Mouse (Mus musculus): Measurements from ENCODE around the gene Nell1. TPM values are rescaled to one million over a fixed set of nuclear protein-coding genes. Genes with fewer than 3 reads are reported as not detected.

Gene Nell1
- polyA plus RNA-seq, 1 experiment, result 0.72 TPM

GRCm38 (mm10) chr7:50035187-50036153 is 60.8 kb downstream of the Nell1 start:
- H3K4me3 ChIP-seq (ENCODE audit: insufficient read depth, low read length), result no peak overlapping the region
- H3K27ac ChIP-seq (ENCODE audit: insufficient read depth, low read length), result no peak overlapping the region

GRCm38 (mm10) chr7:50041112-50041511 is 66.4 kb downstream of the Nell1 start:
- no peak overlapping the region for H3K27ac ChIP-seq (ENCODE audit: insufficient read depth, low read length)
- H3K4me3 ChIP-seq (ENCODE audit: insufficient read depth, low read length), result no peak overlapping the region
- no peaks in the 10 kb centered on the region for H3K4me1 ChIP-seq (ENCODE audit: control insufficient read depth, insufficient read depth, low read length)
- TF ChIP-seq CTCF (IDR thresholded peaks at IDR 0.05; ENCODE audit: borderline replicate concordance, insufficient read depth, low read length) (no peak), POLR2A (IDR thresholded peaks at IDR 0.05; ENCODE audit: low read depth, low read length) (no peak)

More at GRCm38 (mm10) chr7:50035187-50036153, 60.8 kb downstream of the Nell1 start:
- no peaks in the 10 kb centered on the region for H3K4me1 ChIP-seq (ENCODE audit: control insufficient read depth, insufficient read depth, low read length)
- no peak for TF ChIP-seq POLR2A (IDR thresholded peaks at IDR 0.05; ENCODE audit: low read depth, low read length)
- TF ChIP-seq CTCF (IDR thresholded peaks at IDR 0.05; ENCODE audit: borderline replicate concordance, insufficient read depth, low read length), result no peak

DNA sequence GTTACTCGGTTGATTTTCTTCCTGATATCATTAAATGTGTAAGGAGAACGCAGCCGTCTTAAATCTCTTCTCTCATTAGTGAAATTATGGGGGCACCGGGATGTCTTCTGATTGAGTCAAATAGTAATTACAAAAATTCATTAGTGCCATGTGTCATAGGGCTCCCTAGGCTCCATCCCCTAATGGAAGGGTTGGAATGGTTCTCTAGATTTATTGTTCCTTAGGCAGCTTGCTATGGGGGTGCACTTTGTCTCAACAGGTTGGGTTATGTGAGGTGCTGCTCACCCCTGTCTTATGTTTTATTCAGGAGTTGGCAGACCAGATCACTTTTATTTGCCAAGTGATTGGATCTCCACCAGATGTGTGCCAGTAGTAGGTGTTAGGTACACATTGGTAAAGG is 75.5 kb downstream of the Nell1 start:
- TF ChIP-seq CTCF (IDR thresholded peaks at IDR 0.05; ENCODE audit: borderline replicate concordance, insufficient read depth, low read length), result no peak
- TF ChIP-seq POLR2A (IDR thresholded peaks at IDR 0.05; ENCODE audit: low read depth, low read length), result no peak
- Histone ChIP-seq H3K4me1 (ENCODE audit: control insufficient read depth, insufficient read depth, low read length) (no peaks in the 10 kb centered on the region), H3K27ac (ENCODE audit: insufficient read depth, low read length) (no peak overlapping the region), H3K4me3 (ENCODE audit: insufficient read depth, low read length) (no peak overlapping the region)

DNA sequence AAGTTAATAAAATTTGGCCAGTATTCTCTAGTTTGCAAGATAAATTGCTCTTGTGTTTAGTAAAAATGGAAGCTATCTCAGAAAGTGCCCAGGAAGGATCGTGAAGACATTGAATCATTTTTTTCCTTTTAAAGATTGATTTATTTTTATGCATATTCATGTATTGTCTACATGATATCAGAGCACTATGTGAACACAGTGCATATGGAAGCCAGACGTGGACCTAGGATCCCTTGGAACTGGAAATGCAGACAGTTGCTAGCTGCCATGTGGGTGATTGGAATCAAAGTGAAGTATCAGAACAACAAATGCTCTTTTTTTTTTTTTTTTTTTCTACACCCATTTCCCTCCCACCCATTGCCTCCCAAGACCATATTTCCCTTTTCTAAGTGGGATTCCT is 79.0 kb downstream of the Nell1 start:
- no peaks in the 10 kb centered on the region for H3K4me1 ChIP-seq (ENCODE audit: control insufficient read depth, insufficient read depth, low read length)
- TF ChIP-seq CTCF (IDR thresholded peaks at IDR 0.05; ENCODE audit: borderline replicate concordance, insufficient read depth, low read length) (no peak), POLR2A (IDR thresholded peaks at IDR 0.05; ENCODE audit: low read depth, low read length) (no peak)
- H3K4me3 ChIP-seq (ENCODE audit: insufficient read depth, low read length), result no peak overlapping the region
- H3K27ac ChIP-seq (ENCODE audit: insufficient read depth, low read length), result no peak overlapping the region

- Histone ChIP-seq H3K4me3 (ENCODE audit: insufficient read depth, low read length) (no peak overlapping the region), H3K27ac (ENCODE audit: insufficient read depth, low read length) (no peak overlapping the region), H3K4me1 (ENCODE audit: control insufficient read depth, insufficient read depth, low read length) (no peaks in the 10 kb centered on the region)
- TF ChIP-seq POLR2A (IDR thresholded peaks at IDR 0.05; ENCODE audit: low read depth, low read length) (no peak), CTCF (IDR thresholded peaks at IDR 0.05; ENCODE audit: borderline replicate concordance, insufficient read depth, low read length) (no peak)
Measured at GRCm38 (mm10) chr7:50094461-50094860, 119.8 kb downstream of the Nell1 start.

DNA sequence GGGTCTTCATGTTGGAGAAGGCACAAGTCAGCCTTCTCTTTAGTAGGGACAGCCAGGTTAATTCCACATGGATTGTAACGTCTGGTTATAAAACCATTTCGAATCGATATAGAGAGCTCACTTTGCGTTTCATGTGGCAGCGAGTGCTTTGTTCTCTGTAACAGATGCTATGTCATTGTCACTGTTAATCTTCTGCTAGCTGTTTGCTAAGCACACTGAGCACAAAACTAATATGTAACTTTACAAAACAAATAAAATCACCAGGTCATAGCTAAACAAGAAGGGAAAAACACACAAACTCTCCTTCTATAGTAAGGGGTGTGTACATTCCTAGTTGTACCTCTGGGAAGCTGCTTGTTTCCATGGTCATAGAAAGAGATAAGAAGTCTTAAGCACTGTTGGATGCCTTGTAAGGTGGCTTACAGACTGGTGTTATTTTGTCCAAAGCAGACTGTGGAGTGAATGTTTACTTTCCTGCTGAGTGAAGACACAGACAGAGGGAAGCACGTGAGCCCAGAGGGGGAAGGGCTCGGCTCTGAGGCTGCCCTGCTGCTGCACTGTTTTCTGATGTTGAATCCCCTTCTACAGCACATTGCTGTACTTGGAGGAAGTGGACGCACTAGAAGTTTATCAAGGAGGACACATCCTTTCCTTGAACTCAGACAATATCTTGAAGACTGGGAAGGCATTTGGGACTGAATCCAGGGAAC is 131.1 kb downstream of the Nell1 start:
- Histone ChIP-seq H3K4me3 (ENCODE audit: insufficient read depth, low read length) (no peak overlapping the region), H3K27ac (ENCODE audit: insufficient read depth, low read length) (no peak overlapping the region), H3K4me1 (ENCODE audit: control insufficient read depth, insufficient read depth, low read length) (no peaks in the 10 kb centered on the region)
- TF ChIP-seq CTCF (IDR thresholded peaks at IDR 0.05; ENCODE audit: borderline replicate concordance, insufficient read depth, low read length), result no peak

DNA sequence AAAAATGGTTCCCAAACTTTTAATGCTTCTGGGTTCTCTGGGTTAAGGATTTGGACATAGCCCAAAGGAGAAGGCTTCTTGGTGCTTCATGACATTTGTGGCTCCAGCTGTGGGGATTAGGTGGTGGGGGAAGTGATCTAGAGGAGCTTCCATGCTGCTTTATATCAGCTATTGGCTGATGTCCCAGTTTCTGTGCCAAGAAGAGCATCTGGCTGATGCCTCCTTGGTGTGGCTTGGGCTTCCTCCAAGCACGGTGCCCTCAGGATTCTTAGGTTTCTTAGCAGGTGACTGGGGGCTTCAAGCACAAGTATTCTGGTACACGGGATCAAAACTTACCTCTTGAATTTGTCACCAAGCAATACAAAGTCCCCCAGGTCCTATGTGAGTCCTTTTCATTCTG is 132.6 kb downstream of the Nell1 start:
- TF ChIP-seq CTCF (IDR thresholded peaks at IDR 0.05; ENCODE audit: borderline replicate concordance, insufficient read depth, low read length), result no peak
- TF ChIP-seq POLR2A (IDR thresholded peaks at IDR 0.05; ENCODE audit: low read depth, low read length), result no peak
- no peak overlapping the region for H3K4me3 ChIP-seq (ENCODE audit: insufficient read depth, low read length)
- H3K4me1 ChIP-seq (ENCODE audit: control insufficient read depth, insufficient read depth, low read length), result no peaks in the 10 kb centered on the region
- no peak overlapping the region for H3K27ac ChIP-seq (ENCODE audit: insufficient read depth, low read length)

DNA sequence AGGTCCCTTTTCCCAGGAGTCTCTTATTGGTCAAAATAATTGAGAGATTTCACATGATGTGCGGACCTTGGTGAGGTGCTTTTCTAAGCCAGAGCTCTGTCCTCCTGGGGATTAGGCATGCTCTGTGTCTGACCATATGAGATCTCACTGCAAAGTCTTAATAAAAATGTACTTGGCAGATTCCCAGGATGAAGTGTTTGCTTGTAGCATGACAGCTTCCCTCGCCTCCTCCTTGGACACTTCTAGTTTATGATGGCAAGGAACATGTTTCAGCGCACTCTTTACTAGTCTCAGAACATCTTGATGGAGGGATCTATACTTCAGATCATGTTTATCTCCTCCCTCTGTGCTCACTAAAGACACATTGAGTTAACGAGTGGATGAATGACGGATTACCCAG is 143.7 kb downstream of the Nell1 start:
- no peak overlapping the region for H3K4me3 ChIP-seq (ENCODE audit: insufficient read depth, low read length)
- no peak overlapping the region for H3K27ac ChIP-seq (ENCODE audit: insufficient read depth, low read length)
- TF ChIP-seq POLR2A (IDR thresholded peaks at IDR 0.05; ENCODE audit: low read depth, low read length) (no peak), CTCF (IDR thresholded peaks at IDR 0.05; ENCODE audit: borderline replicate concordance, insufficient read depth, low read length) (no peak)
- no peaks in the 10 kb centered on the region for H3K4me1 ChIP-seq (ENCODE audit: control insufficient read depth, insufficient read depth, low read length)

GRCm38 (mm10) chr7:50137706-50138105 is 163.0 kb downstream of the Nell1 start:
- no peak overlapping the region for H3K4me3 ChIP-seq (ENCODE audit: insufficient read depth, low read length)
- no peaks in the 10 kb centered on the region for H3K4me1 ChIP-seq (ENCODE audit: control insufficient read depth, insufficient read depth, low read length)
- H3K27ac ChIP-seq (ENCODE audit: insufficient read depth, low read length), result no peak overlapping the region
- TF ChIP-seq POLR2A (IDR thresholded peaks at IDR 0.05; ENCODE audit: low read depth, low read length) (no peak), CTCF (IDR thresholded peaks at IDR 0.05; ENCODE audit: borderline replicate concordance, insufficient read depth, low read length) (no peak)

GRCm38 (mm10) chr7:50149326-50149725 is 174.7 kb downstream of the Nell1 start:
- TF ChIP-seq CTCF (IDR thresholded peaks at IDR 0.05; ENCODE audit: borderline replicate concordance, insufficient read depth, low read length) (no peak), POLR2A (IDR thresholded peaks at IDR 0.05; ENCODE audit: low read depth, low read length) (no peak)
- Histone ChIP-seq H3K4me1 (ENCODE audit: control insufficient read depth, insufficient read depth, low read length) (no peaks in the 10 kb centered on the region), H3K4me3 (ENCODE audit: insufficient read depth, low read length) (no peak overlapping the region), H3K27ac (ENCODE audit: insufficient read depth, low read length) (no peak overlapping the region)
